ENCODE assay signal across 16 mouse cellular contexts in the genomic region with DNA sequence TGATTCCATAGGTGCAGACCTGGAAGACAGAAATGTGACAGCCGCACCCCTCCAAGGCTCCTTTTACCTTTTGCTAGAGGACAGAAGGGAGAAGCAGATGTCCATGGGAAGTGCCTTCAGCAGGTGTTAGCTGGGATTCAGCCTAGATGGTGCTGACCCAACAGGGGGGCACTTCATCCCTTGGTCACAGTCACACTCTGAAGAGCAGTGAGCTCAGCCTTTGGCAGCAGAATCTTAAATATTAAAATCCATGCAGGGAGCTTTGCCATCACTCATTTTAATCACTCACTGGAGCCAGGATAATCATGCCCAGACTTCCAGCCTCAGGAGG.
DNase-seq lines count a peak whose midpoint lies in the region; ATAC-seq lines count a peak whose summit lies in the region.
"Had no signal": no experiment of that assay in that cellular context is flagged by ENCODE, and none has a peak within 500 bp of the region (broad histone marks: within the 10 kb centered on the region; RNA-seq: fewer than 3 reads in every experiment).

No protein-coding gene starts in this region.

- no peak overlapping the region for H3K9ac ChIP-seq in hindbrain, embryonic 15.5 days
- H3K9ac ChIP-seq: forebrain, embryonic 12.5 days; kidney, embryonic 15.5 days; limb, embryonic 12.5 days; neural tube, embryonic 12.5 days had no signal

- no peaks in the 10 kb centered on the region for H3K9me3 ChIP-seq in hindbrain, embryonic 15.5 days
- H3K9me3 ChIP-seq: forebrain, embryonic 12.5 days; kidney, embryonic 15.5 days; limb, embryonic 12.5 days; megakaryocyte, embryonic 14.5 days; neural tube, embryonic 12.5 days had no signal

- H3K27me3 ChIP-seq in hindbrain, embryonic 15.5 days: no peaks in the 10 kb centered on the region
- H3K27me3 ChIP-seq: CH12.LX; forebrain, embryonic 12.5 days; kidney, embryonic 15.5 days; limb, embryonic 12.5 days; megakaryocyte, embryonic 14.5 days; neural tube, embryonic 12.5 days had no signal

- H3K4me2 ChIP-seq in hindbrain, embryonic 15.5 days: no peak overlapping the region
- H3K4me2 ChIP-seq: forebrain, embryonic 12.5 days; kidney, embryonic 15.5 days; limb, embryonic 12.5 days; neural tube, embryonic 12.5 days had no signal

- ATAC-seq in hindbrain, embryonic 15.5 days (ENCODE audit: low FRiP score, low read depth): peak; percentile 68

- peak; percentile 71 for DNase-seq in left cerebral cortex, postnatal 4 days
- DNase-seq in left cerebral cortex, adult 11 months (ENCODE audit: low spot score): no peak
- DNase-seq in cerebellum, adult 9-11 months: peak; percentile 93
- DNase-seq in urinary bladder, adult 18-20 months (ENCODE audit: low spot score in 2 of 2): no peak
- no peak for DNase-seq in thymus, postnatal 0 days (ENCODE audit: low spot score)
- DNase-seq in kidney, postnatal 14 days: no peak
- DNase-seq: adrenal gland, adult 2 months; lung, adult 2 months; spleen, adult 18-20 months had no signal

- intact Hi-C loops in left cerebral cortex, postnatal 4 days (cut with DNase I): no loop called here

- WGBS in hindbrain, embryonic 15.5 days: 53% methylated on average over 1 of the region's 1 CpGs

- no peak overlapping the region for H3K4me3 ChIP-seq in hindbrain, embryonic 15.5 days
- H3K4me3 ChIP-seq: forebrain, embryonic 12.5 days; kidney, embryonic 15.5 days; limb, embryonic 12.5 days; megakaryocyte, embryonic 14.5 days; neural tube, embryonic 12.5 days had no signal

- no peaks in the 10 kb centered on the region for H3K36me3 ChIP-seq in hindbrain, embryonic 15.5 days
- H3K36me3 ChIP-seq: forebrain, embryonic 12.5 days; kidney, embryonic 15.5 days; limb, embryonic 12.5 days; neural tube, embryonic 12.5 days had no signal

- no peak overlapping the region for H3K27ac ChIP-seq in hindbrain, embryonic 15.5 days (replicated peaks)
- H3K27ac ChIP-seq: forebrain, embryonic 12.5 days; kidney, embryonic 15.5 days; limb, embryonic 12.5 days; neural tube, embryonic 12.5 days had no signal

- H3K4me1 ChIP-seq in hindbrain, embryonic 15.5 days (replicated peaks): peaks cover 9% of the 10 kb centered on the region

Comparison
In these comparisons a context has a peak if more than half of its experiments do, and no peak if none do; other contexts are left out.
1. DNase-seq: peak in left cerebral cortex, postnatal 4 days (single experiment) and cerebellum, adult 9-11 months (single experiment); none in left cerebral cortex, adult 11 months (single experiment), urinary bladder, adult 18-20 months (0 of 2), thymus, postnatal 0 days (single experiment) and kidney, postnatal 14 days (single experiment).